Mouse (Mus musculus): ENCODE measurements around the gene Cd101. TPM values are rescaled to one million over a fixed set of nuclear protein-coding genes. Genes with fewer than 3 reads are reported as not detected.

The Cd101 gene
- total RNA-seq, 1 experiment, result 0.13 TPM

DNA sequence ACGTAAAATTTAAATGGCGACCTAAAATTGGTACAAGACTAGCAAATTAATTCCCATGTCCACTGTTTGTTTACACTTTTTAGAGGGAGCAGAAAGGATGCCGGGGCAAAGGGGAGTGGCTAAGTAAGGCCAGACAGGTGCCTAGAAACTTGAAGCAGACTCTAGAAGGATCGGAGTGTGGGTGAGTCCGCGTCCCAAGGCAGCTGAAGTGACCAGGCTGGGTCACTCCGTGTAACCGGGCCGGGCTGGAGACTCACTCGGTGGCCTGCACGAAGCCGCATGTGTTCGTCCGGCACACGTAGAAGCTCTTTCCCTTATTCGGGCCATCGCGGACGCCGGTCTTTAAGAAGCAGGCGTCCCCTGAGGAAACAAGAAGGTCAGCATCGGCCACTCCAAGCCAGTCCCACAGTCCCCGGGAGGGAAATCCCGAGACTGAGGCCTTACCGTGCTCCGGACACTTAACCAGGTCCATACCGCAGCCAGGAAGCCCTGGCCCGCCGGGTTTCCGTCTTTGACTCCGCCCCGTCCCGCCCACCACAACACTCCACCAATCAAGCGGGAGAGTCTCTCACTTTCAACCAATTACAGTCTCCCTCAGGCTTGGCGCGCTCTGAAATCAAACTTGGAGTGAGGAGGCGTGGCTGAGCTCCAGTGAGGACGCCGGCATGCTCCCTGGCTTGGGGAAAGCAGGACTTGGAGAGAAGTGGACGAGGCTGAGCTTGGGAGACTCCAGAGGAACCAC is 60.0 kb downstream of the Cd101 start, which contains the start of gene Ttf2:
Gene Ttf2 (minus strand): TSS at position 488 of the 742 bp plus-strand sequence.
- Histone ChIP-seq H3K4me1 (ENCODE audit: control insufficient read depth in 2 of 2, insufficient read depth in 2 of 2, low read length in 2 of 2, poor library complexity in 1 of 2) (no peaks in the 10 kb centered on the region), H3K4me3 (ENCODE audit: insufficient read depth in 1 of 2, low read depth in 1 of 2, low read length in 2 of 2, poor library complexity in 1 of 2, severe bottlenecking in 1 of 2) (peak within 1 kb of the TSS; percentile 84 to 88), H3K36me3 (ENCODE audit: control insufficient read depth, insufficient read depth, low read length, poor library complexity, severe bottlenecking) (peaks cover 4% of the 10 kb centered on the region; the same call in 1 of the 2 replicates), H3K27ac (ENCODE audit: insufficient read depth, low read depth, low read length, poor library complexity, severe bottlenecking) (no peak within 1 kb of the TSS; the same call in 1 of the 2 replicates), H3K9me3 (ENCODE audit: control insufficient read depth, insufficient read depth, low read depth, low read length) (no peaks in the 10 kb centered on the region), H3K9ac (ENCODE audit: insufficient read depth, low read depth, low read length, poor library complexity, severe bottlenecking) (peak within 1 kb of the TSS; percentile 91)
- TF ChIP-seq ZNF384 (IDR thresholded peaks at IDR 0.05; ENCODE audit: low read depth, low read length) (no peak), CHD2 (IDR thresholded peaks at IDR 0.05; ENCODE audit: low read depth, low read length) (peak; percentile 61)
- DNase-seq (ENCODE audit: low read depth, low spot score), result peak; percentile 90
- in situ Hi-C loops (cut with MboI; ENCODE audit: low sequenced_read_pairs in 2 of 2, unreplicated experiment in 2 of 2), result loop anchor here (25.0 kb wide), 3 partner anchors 493 to 843 kb away; no protein-coding TSS in a partner anchor

DNA sequence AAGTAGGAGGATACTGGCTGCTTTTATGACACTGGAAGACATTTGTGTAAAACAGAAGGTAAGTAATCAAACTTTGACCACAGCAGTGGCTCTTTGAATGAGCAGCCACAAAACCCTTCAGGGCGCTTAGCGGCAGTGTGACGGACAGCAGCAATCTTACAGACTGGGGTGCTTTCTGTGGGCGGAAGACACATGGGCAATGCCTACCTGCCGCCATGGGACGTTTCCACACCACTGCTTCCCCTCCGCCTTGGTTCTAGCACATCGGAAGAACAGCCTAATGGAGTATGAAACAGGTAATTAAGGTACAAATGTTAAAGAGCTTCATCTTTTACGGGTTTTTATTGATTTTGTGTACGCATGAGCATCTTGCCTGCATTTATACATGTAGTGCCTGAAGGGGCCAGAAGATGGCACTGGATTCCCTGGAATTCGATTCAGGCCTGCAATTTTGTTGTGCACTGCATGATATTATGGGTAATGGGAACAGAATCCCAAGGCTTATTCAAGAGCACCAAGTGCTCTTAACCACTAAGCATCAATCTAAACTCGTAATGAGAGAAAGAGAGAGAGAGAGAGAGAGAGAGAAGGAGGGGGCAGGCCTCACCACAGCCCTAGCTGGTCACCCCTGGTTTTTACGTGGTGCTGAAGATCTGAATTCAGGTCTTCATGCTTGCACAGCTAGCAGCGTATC is 65.4 kb downstream of the Cd101 start:
- peak; percentile 25 for DNase-seq (ENCODE audit: low read depth, low spot score)
- H3K9me3 ChIP-seq (ENCODE audit: control insufficient read depth, insufficient read depth, low read depth, low read length), result no peaks in the 10 kb centered on the region
- H3K27ac ChIP-seq (ENCODE audit: insufficient read depth, low read depth, low read length, poor library complexity, severe bottlenecking), result no peak overlapping the region
- no peak overlapping the region for H3K4me3 ChIP-seq (ENCODE audit: insufficient read depth in 1 of 2, low read depth in 1 of 2, low read length in 2 of 2, poor library complexity in 1 of 2, severe bottlenecking in 1 of 2)
- H3K36me3 ChIP-seq (ENCODE audit: control insufficient read depth, insufficient read depth, low read length, poor library complexity, severe bottlenecking), result peaks cover 38% of the 10 kb centered on the region
- H3K4me1 ChIP-seq (ENCODE audit: control insufficient read depth in 2 of 2, insufficient read depth in 2 of 2, low read length in 2 of 2, poor library complexity in 1 of 2), result no peaks in the 10 kb centered on the region
- TF ChIP-seq ZNF384 (IDR thresholded peaks at IDR 0.05; ENCODE audit: low read depth, low read length) (no peak), ZC3H11A (IDR thresholded peaks at IDR 0.05; ENCODE audit: borderline replicate concordance, low read depth, low read length) (0 out of 2 replicates have a peak, but pooled peaks have one; percentile 12)
- H3K9ac ChIP-seq (ENCODE audit: insufficient read depth, low read depth, low read length, poor library complexity, severe bottlenecking), result 0 out of 2 replicates have a peak overlapping the region, but pooled peaks have one; percentile 5
- in situ Hi-C loops (cut with MboI; ENCODE audit: low sequenced_read_pairs in 2 of 2, unreplicated experiment in 2 of 2), result loop anchor here (25.0 kb wide), 3 partner anchors 498 to 848 kb away; no protein-coding TSS in a partner anchor

- no peaks in the 10 kb centered on the region for H3K4me1 ChIP-seq (ENCODE audit: control insufficient read depth in 2 of 2, insufficient read depth in 2 of 2, low read length in 2 of 2, poor library complexity in 1 of 2)
- peaks cover 48% of the 10 kb centered on the region for H3K36me3 ChIP-seq (ENCODE audit: control insufficient read depth, insufficient read depth, low read length, poor library complexity, severe bottlenecking)
- no peak overlapping the region for H3K9ac ChIP-seq (ENCODE audit: insufficient read depth, low read depth, low read length, poor library complexity, severe bottlenecking)
- no peaks in the 10 kb centered on the region for H3K9me3 ChIP-seq (ENCODE audit: control insufficient read depth, insufficient read depth, low read depth, low read length)
- no peak for TF ChIP-seq ZNF384 (IDR thresholded peaks at IDR 0.05; ENCODE audit: low read depth, low read length)
- no peak for DNase-seq (ENCODE audit: low read depth, low spot score)
- in situ Hi-C loops (cut with MboI; ENCODE audit: low sequenced_read_pairs in 2 of 2, unreplicated experiment in 2 of 2), result loop anchor here (25.0 kb wide), 3 partner anchors 501 to 851 kb away; no protein-coding TSS in a partner anchor
- H3K27ac ChIP-seq (ENCODE audit: insufficient read depth, low read depth, low read length, poor library complexity, severe bottlenecking), result no peak overlapping the region
- H3K4me3 ChIP-seq (ENCODE audit: insufficient read depth in 1 of 2, low read depth in 1 of 2, low read length in 2 of 2, poor library complexity in 1 of 2, severe bottlenecking in 1 of 2), result no peak overlapping the region
Observed at GRCm38 (mm10) chr3:100961501-100961900, 67.9 kb downstream of the Cd101 start.

DNA sequence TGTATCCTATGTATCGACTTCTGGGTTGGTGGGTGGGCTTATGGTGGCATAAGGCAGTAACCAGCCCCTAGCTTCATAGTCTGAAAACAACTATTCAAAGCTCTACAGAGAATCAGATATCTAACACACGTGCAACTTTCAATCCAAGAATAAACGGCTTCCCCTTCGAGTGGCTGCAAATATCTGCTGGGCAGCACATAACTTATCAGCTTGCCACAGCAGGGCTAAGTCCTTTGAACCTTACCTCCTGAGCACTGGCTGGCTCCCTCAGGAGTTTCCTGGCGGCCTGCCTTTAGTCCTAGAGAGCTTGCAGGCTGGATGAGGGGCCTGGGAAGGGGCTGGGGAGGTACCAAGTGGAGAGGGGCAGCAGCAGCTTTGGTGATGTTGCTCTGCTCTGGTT is 68.3 kb downstream of the Cd101 start:
- no peak overlapping the region for H3K9ac ChIP-seq (ENCODE audit: insufficient read depth, low read depth, low read length, poor library complexity, severe bottlenecking)
- no peak overlapping the region for H3K27ac ChIP-seq (ENCODE audit: insufficient read depth, low read depth, low read length, poor library complexity, severe bottlenecking)
- in situ Hi-C loops (cut with MboI; ENCODE audit: low sequenced_read_pairs in 2 of 2, unreplicated experiment in 2 of 2), result loop anchor here (25.0 kb wide), 3 partner anchors 501 to 851 kb away; no protein-coding TSS in a partner anchor
- H3K4me3 ChIP-seq (ENCODE audit: insufficient read depth in 1 of 2, low read depth in 1 of 2, low read length in 2 of 2, poor library complexity in 1 of 2, severe bottlenecking in 1 of 2), result no peak overlapping the region
- TF ChIP-seq MAFK (IDR thresholded peaks at IDR 0.05; ENCODE audit: insufficient read depth, low read depth, low read length) (no peak), ZC3H11A (IDR thresholded peaks at IDR 0.05; ENCODE audit: borderline replicate concordance, low read depth, low read length) (no peak), ZNF384 (IDR thresholded peaks at IDR 0.05; ENCODE audit: low read depth, low read length) (no peak), HCFC1 (IDR thresholded peaks at IDR 0.05; ENCODE audit: borderline replicate concordance, insufficient read depth, low read length) (no peak), CHD2 (IDR thresholded peaks at IDR 0.05; ENCODE audit: low read depth, low read length) (no peak)
- no peaks in the 10 kb centered on the region for H3K9me3 ChIP-seq (ENCODE audit: control insufficient read depth, insufficient read depth, low read depth, low read length)
- no peak for DNase-seq (ENCODE audit: low read depth, low spot score)
- H3K36me3 ChIP-seq (ENCODE audit: control insufficient read depth, insufficient read depth, low read length, poor library complexity, severe bottlenecking), result peaks cover 48% of the 10 kb centered on the region
- no peaks in the 10 kb centered on the region for H3K4me1 ChIP-seq (ENCODE audit: control insufficient read depth in 2 of 2, insufficient read depth in 2 of 2, low read length in 2 of 2, poor library complexity in 1 of 2)

Data from ES-E14 (cell line).